In genomic region chr16:89986672-89987362, GRCm38 (mm10) we compare ENCODE assay signal across 11 mouse cellular contexts.
A peak's percentile ranks its signal among the peaks of the same experiment; 100 is the strongest.
DNase-seq lines count a peak whose midpoint lies in the region; ATAC-seq and TF ChIP-seq lines count a peak whose summit lies in the region.
"Had no signal": no experiment of that assay in that cellular context is flagged by ENCODE, and none has a peak within 500 bp of the region (broad histone marks: within the 10 kb centered on the region; RNA-seq: fewer than 3 reads in every experiment).

No protein-coding gene starts in this region.

- H3K27ac ChIP-seq in liver, embryonic 11.5 days (ENCODE audit: low read depth, low read length): peak overlapping the region; percentile 40; the same call in 1 of the 2 replicates
- 0 out of 2 replicates have a peak overlapping the region, but pooled peaks have one; percentile 7 for H3K27ac ChIP-seq in embryonic facial prominence, embryonic 13.5 days
- no peak overlapping the region for H3K27ac ChIP-seq in liver, embryonic 14.5 days
- H3K27ac ChIP-seq in thymus, adult 2 months (ENCODE audit: control insufficient read depth, insufficient read depth, low read length): peak overlapping the region; percentile 91

- WGBS in liver, embryonic 11.5 days: 66% methylated on average over 18 of the region's 18 CpGs
- 87% methylated on average over 18 of the region's 18 CpGs for WGBS in embryonic facial prominence, embryonic 13.5 days
- WGBS in liver, embryonic 14.5 days (ENCODE audit: insufficient replicate concordance): 44% methylated on average over 18 of the region's 18 CpGs
- 5% methylated on average over 18 of the region's 18 CpGs for WGBS in thymus, adult 2 months

- no peaks in the 10 kb centered on the region for H3K36me3 ChIP-seq in liver, embryonic 11.5 days (ENCODE audit: control insufficient read depth, insufficient read depth, low read length)
- no peaks in the 10 kb centered on the region for H3K36me3 ChIP-seq in embryonic facial prominence, embryonic 13.5 days
- H3K36me3 ChIP-seq in liver, embryonic 14.5 days (replicated peaks; ENCODE audit: control insufficient read depth, insufficient read depth, low read depth): no peaks in the 10 kb centered on the region
- H3K36me3 ChIP-seq in thymus, adult 2 months (ENCODE audit: control insufficient read depth, insufficient read depth, low read length): no peaks in the 10 kb centered on the region

- TF ChIP-seq EP300 in liver, embryonic 14.5 days (IDR thresholded peaks at IDR 0.05; ENCODE audit: low read depth): no peak

- H3K27me3 ChIP-seq in liver, embryonic 11.5 days (replicated peaks; ENCODE audit: control insufficient read depth, insufficient read depth, low read length): no peaks in the 10 kb centered on the region
- no peaks in the 10 kb centered on the region for H3K27me3 ChIP-seq in embryonic facial prominence, embryonic 13.5 days
- H3K27me3 ChIP-seq in liver, embryonic 14.5 days (ENCODE audit: control insufficient read depth, insufficient read depth, low read length): no peaks in the 10 kb centered on the region
- H3K27me3 ChIP-seq in thymus, adult 2 months (ENCODE audit: control insufficient read depth, insufficient read depth, low read length): no peaks in the 10 kb centered on the region
- H3K27me3 ChIP-seq: Patski had no signal

- H3K4me3 ChIP-seq in liver, embryonic 11.5 days (ENCODE audit: low read depth, low read length): no peak overlapping the region
- H3K4me3 ChIP-seq in embryonic facial prominence, embryonic 13.5 days: no peak overlapping the region
- H3K4me3 ChIP-seq in liver, embryonic 14.5 days (ENCODE audit: insufficient read depth in 1 of 2, low read depth in 2 of 2, low read length in 2 of 2): peak overlapping the region in 1 of 2 experiments; percentile 8; a peak in 1 of 4 replicates
- peak overlapping the region; percentile 4; the same call in 1 of the 2 replicates for H3K4me3 ChIP-seq in thymus, adult 2 months (ENCODE audit: control insufficient read depth, insufficient read depth, low read length)

- no peaks in the 10 kb centered on the region for H3K9me3 ChIP-seq in liver, embryonic 11.5 days (ENCODE audit: control insufficient read depth, low read length)
- H3K9me3 ChIP-seq in embryonic facial prominence, embryonic 13.5 days: no peaks in the 10 kb centered on the region
- no peaks in the 10 kb centered on the region for H3K9me3 ChIP-seq in liver, embryonic 14.5 days (ENCODE audit: control insufficient read depth, low read length)

- peak overlapping the region; percentile 61 for H3K4me2 ChIP-seq in liver, embryonic 11.5 days
- H3K4me2 ChIP-seq in embryonic facial prominence, embryonic 13.5 days: no peak overlapping the region
- peak overlapping the region; percentile 73 for H3K4me2 ChIP-seq in liver, embryonic 14.5 days (ENCODE audit: low read depth)

- no peak for ATAC-seq in liver, embryonic 11.5 days (replicated peaks; ENCODE audit: low FRiP score)
- no peak for ATAC-seq in embryonic facial prominence, embryonic 13.5 days (ENCODE audit: insufficient number of reproducible peaks, insufficient read depth, low FRiP score, low TSS enrichment, low read depth)
- ATAC-seq in liver, embryonic 14.5 days (ENCODE audit: insufficient read depth): no peak
- ATAC-seq: Patski had no signal

- no peak for DNase-seq in liver, embryonic 11.5 days (ENCODE audit: low spot score)
- no peak for DNase-seq in liver
- DNase-seq in liver, embryonic 14.5 days (ENCODE audit: low read depth in 3 of 3, low spot score in 3 of 3): no peak
- DNase-seq in thymus, adult 2 months: peak; percentile 63
- DNase-seq in right cerebral cortex, adult 18-20 months: no peak
- DNase-seq in lung, postnatal 10 days: no peak
- no peak for DNase-seq in frontal cortex, postnatal 10 days (ENCODE audit: low spot score in 2 of 2)
- DNase-seq: cerebellum, postnatal 14 days; kidney, adult 8-10 months had no signal

- TF ChIP-seq POLR2A in thymus, adult 2 months (IDR thresholded peaks at IDR 0.05; ENCODE audit: control insufficient read depth, extremely low read depth, insufficient read depth, low read length, poor library complexity): no peak

- H3K4me1 ChIP-seq in liver, embryonic 11.5 days (replicated peaks; ENCODE audit: control insufficient read depth, insufficient read depth, low read length): peaks cover 47% of the 10 kb centered on the region
- peaks cover 48% of the 10 kb centered on the region for H3K4me1 ChIP-seq in embryonic facial prominence, embryonic 13.5 days
- H3K4me1 ChIP-seq in liver, embryonic 14.5 days (replicated peaks; ENCODE audit: control insufficient read depth in 2 of 2, insufficient read depth in 2 of 2, low read length in 1 of 2): peaks cover 32 to 59% of the 10 kb centered on the region in 2 experiments
- H3K4me1 ChIP-seq in thymus, adult 2 months (replicated peaks; ENCODE audit: control insufficient read depth, insufficient read depth, low read length): peaks cover 46% of the 10 kb centered on the region

- H3K9ac ChIP-seq in liver, embryonic 11.5 days (ENCODE audit: low read depth, low read length): no peak overlapping the region
- H3K9ac ChIP-seq in embryonic facial prominence, embryonic 13.5 days: no peak overlapping the region
- no peak overlapping the region for H3K9ac ChIP-seq in liver, embryonic 14.5 days (replicated peaks)

- no peak for TF ChIP-seq CTCF in liver, embryonic 14.5 days (IDR thresholded peaks at IDR 0.05; ENCODE audit: low read depth)
- TF ChIP-seq CTCF in thymus, adult 2 months (IDR thresholded peaks at IDR 0.05; ENCODE audit: borderline replicate concordance, control insufficient read depth, extremely low read depth, insufficient read depth, low read length, poor library complexity): no peak
